Mouse (Mus musculus): ENCODE data around the gene Fam169b.
"Not testable (repeated sequence)": the region's sequence is repeated elsewhere in the genome, so short reads cannot be mapped to it uniquely, and the experiment has no call there.

The Fam169b gene

GRCm38 (mm10) chr7:68264028-68264453 is 9.6 kb upstream of the Fam169b start, which contains the start of gene Pgpep1l:
TSS of gene Pgpep1l (minus strand) at chr7:68264233.
- peak; percentile 51 for DNase-seq (ENCODE audit: low read depth, low spot score)

GRCm38 (mm10) chr7:68264531-68264930 is 9.1 kb upstream of the Fam169b start:
- no peak for DNase-seq (ENCODE audit: low read depth, low spot score)

GRCm38 (mm10) chr7:68265391-68265790 is 8.2 kb upstream of the Fam169b start:
- no peak for DNase-seq (ENCODE audit: low read depth, low spot score)

DNA sequence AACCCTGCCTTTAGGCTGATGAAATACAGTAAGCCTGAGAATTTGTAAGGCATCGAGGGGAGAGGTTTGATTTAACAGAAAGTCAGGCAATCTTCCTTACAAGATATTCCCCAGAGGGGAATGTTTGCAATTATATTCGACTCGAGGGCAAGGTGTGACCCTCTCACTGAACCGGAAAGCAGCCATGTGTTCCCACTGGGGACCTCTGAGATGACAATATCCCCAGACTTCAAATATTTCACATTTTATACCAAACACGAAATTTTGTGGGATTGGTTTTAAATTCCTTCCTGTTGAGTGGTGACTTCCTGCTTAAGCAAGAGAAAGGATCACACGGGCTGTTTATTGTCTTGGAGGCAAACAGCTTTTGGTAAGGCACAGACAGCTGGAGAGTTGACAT is 6.9 kb upstream of the Fam169b start:
- peak; percentile 49 for DNase-seq (ENCODE audit: low read depth, low spot score)

DNA sequence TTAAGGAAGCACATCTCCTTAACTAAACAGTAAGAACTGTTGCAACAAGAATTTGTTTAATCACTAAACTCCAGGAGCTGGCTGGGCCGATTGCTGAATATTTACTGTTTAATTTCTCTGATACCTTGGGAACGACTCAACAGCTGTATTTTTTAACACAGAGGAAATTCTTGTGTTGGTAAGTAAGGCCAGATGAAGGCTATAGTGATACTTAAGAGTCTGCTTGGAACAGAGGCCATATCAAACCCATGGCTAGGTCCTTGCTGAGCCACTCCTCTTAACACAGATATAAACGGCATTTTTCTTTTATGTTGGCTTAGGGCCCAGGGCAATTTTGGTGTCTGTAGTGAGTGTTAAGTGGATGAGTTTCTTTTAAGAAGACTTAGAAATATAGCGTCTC is 3.1 kb upstream of the Fam169b start:
- no peak for DNase-seq (ENCODE audit: low read depth, low spot score)

- DNase-seq (ENCODE audit: low read depth, low spot score): no peak
These were observed 1.8 kb upstream of the Fam169b start for GRCm38 (mm10) chr7:68271816-68272215.

DNA sequence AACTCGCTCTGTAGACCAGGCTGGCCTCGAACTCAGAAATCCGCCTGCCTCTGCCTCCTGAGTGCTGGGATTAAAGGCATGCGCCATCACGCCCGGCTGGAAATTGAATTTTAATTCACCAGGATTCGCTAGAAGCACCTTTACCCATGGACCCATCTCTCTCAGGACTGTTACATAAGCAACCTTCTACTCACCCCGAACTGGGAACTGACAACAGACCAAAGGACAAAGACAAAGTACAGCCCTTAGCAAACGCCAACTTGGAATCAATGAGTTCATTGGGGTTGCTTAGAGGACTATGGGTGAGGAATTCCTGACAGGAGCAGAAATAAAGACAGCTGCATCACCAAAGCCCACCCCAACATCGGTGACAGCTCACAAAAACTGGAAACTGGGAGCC is 1.0 kb upstream of the Fam169b start:
- DNase-seq (ENCODE audit: low read depth, low spot score): no peak

DNA sequence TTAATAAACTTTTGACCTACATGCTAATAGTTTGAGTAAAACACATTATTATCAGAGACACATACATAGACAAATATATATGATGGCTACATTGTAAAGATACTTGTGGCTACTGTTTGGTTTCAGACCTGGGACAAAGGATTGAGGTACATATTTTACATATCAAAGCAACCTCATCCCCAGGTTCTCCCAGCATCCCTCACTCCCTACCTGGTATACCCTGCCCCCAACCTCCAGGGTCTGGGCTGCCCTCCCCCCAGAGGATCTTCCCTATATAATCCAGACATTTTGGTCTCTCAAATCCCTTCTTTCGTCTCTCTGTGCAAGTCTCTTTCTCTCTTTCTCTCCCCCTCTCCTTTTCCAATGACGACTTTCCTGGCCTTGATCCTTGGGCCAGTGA is 579 bp downstream of the Fam169b start:
- no peak for DNase-seq (ENCODE audit: low read depth, low spot score)

DNA sequence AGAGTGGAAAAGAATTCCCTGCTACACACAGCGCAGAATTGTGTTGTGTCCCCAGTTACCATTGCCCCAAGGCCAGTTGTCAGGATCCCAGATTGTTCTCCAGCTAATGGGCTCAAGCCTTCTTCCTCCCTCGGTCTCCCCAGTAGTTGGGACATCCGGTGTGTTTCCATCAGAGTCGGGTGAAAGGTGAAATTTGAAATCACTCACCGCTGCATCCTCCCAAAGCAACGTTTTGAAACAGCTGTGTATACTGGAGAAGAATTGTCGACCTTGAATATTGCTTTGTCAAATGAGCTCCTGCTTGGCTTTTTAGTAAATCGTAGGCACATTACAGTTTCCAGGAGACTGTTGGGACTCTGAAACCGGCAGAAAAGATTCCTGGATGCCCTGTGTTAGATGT is 1.3 kb downstream of the Fam169b start:
- no peak for DNase-seq (ENCODE audit: low read depth, low spot score)

DNA sequence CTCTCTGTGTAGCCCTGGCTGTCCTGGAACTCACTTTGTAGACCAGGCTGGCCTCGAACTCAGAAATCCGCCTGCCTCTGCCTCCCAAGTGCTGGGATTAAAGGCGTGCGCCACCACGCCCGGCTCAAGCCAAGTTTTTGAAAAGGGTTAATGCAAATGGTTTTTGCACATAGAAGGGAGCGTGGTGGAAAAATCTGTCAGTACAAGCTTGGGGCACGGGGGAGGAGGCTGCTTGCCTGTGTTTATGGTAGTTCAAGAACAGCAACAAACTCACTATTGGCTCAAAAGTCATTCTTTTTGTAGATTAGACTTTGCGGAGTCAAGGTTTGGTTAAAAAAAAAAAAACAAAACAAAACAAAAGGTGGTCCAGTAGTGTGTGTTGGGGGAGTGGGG is 1.8 kb downstream of the Fam169b start:
- DNase-seq (ENCODE audit: low read depth, low spot score): not testable (repeated sequence)

DNA sequence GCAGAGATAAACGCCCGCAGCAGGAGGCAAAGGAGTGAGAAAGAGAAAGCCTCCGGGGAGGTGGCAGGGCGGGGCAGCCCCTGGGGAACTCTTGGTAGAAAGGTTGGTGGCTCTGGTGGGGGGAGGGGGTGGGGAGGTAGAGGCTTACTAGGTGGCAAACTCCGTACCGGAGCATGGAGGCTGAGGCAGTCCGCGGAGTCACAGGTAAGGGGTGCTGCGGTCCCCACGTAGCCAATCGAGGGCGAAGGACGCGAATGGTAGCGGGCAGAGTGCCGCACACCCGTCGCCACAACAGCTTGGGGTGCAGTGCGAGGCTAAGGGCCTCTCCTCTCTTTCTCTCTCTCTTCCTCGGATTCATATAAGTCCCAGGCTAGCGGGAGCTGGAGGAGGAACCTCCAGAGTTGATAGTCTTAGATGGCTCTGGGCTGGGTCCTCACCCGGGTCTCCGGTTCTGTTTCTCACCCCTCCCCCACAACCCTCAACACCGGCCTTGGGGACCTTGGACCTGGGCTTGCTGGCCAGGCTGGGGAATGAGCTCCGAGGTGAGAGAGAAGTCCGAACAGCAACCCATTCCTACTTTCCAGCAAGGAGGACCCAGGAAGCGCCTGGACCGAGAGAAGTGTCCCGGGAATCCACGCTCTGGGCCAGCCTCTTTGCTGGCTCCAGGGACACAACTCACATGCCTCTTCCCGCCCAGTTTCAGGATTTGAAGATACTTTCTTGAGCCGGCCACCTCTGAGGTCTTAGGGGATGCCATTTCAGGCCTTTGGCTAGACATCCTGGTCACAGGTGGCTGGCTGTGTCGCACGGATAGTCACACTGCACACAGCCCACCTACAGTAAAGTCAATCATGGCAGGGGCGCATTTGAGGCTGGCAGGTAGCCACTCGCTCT is 2.4 kb downstream of the Fam169b start:
- no peak for DNase-seq (ENCODE audit: low read depth, low spot score)

DNA sequence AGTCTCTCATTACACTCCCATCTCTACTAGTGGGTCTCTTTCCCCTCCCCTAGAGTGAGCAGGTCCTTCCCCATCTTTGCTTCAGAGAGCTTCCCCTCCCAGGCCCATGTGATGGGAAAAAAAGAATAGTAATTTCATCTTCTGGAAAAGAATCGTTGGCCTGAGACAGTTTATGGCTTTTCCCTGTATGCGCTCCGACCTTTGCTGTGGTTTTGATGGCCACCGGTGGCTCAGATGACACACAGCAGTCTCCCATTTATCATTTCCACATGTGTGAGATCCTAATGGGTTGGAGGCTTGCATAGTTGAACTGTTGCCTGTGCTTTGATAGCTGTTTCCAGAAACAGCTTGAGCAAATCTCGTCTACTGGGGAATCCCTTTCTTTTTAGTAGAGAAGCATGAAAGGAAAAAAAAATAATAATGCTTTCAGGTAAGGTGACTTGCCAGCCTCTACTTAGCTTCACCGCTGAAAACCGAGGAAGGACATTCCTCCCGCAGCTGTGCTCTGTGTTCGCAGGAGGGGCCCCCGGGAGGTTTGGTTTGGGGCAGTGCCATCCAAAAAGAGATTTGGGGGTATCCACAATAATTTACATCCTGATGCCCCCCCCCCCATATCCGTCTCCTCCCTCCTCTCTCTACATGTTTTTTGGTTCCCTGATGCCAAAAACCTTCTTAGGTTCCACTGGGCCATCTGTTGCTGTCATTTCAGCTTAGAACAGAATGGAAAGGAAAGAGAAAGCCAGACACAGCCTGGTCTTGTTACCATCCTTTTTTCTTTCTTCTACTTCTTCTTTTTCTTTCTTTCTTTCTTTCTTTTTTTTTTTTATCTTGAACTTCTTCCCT is 3.6 kb downstream of the Fam169b start:
- peak; percentile 61 for DNase-seq (ENCODE audit: low read depth, low spot score)

DNA sequence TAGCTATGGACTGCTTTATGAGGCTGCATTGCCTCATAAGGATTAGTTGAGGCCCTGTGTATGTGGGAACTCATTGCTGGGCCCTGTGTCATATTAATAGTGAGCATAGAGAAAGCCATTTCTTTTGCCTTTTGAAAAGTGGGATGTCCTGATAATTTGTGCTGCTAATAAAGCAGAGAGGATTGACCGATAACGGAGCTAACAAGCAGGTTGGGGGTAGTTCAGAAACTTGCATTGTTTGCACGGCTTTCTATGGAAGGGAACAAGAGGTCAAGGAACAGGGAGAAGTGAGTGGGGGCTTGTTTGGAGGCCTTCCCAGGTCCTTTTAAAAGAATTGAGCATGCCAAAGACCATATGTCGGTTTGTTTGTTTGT is 4.2 kb downstream of the Fam169b start:
- no peak for DNase-seq (ENCODE audit: low read depth, low spot score)

GRCm38 (mm10) chr7:68278385-68278784 is 4.7 kb downstream of the Fam169b start:
- DNase-seq (ENCODE audit: low read depth, low spot score): no peak

DNA sequence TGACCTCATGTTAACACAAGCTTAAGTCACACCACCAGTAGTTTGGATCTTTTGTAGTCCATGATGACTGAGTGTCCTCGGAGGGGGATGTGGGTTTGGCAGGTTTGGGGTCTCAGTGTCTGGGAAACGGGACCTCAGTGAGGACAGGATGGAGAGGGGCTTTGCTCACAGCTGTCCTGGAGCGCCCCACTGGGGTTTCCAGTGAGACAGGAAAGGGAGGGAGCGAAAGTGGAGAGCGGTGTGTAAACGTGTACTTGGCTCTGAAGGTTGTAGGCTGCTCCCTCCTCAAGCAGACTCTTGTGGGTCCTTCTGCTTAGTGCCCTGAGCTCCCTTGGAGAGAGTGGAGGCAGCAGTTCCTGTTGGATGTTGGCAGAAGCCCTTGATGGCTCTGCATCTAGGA is 5.3 kb downstream of the Fam169b start:
- DNase-seq (ENCODE audit: low read depth, low spot score): no peak

- no peak for DNase-seq (ENCODE audit: low read depth, low spot score)
These were observed 5.8 kb downstream of the Fam169b start for GRCm38 (mm10) chr7:68279481-68279880.

- no peak for DNase-seq (ENCODE audit: low read depth, low spot score)
These were observed 6.8 kb downstream of the Fam169b start for GRCm38 (mm10) chr7:68280352-68280869.

- no peak for DNase-seq (ENCODE audit: low read depth, low spot score)
These were observed 7.7 kb downstream of the Fam169b start for GRCm38 (mm10) chr7:68281341-68281740.

DNA sequence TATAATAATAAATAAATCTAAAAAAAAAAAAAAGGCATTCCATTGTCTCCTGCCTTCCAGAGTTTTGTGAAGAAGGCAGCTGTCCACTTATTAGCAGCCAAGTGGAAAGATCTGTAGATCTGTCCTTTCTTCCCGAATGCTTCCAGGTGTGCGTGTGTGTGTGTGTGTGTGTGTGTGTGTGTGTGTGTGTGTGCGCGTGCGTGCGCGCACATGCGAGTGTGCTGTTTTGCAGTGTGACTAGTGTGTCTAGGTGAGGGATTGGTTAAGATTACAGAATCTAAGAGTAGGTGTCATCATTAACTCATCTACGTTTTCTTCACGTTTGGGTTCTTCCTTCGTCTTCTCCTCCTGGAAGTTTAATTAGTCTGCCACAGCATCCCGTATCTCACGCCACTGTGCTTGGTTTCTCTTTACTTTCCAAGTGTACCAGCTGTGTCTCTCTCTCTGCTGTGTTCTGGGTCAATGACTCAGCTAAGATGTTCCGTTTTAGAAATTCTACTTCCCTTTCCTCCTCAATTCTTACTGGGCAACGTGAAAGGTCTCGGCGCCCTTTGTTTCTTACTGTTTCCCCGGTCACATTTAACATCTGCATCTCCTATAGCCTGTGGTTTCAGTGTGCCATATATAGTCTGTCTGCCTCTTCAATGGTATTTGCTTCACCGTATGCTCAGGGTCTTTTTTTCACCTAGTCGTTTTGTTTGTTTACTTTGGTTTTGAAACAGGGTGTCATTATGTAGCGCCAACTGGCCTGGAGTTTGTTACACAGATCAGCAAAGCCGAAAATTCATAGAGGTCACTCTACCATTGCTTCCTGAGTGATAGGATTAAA is 8.9 kb downstream of the Fam169b start:
- DNase-seq (ENCODE audit: low read depth, low spot score): no peak

GRCm38 (mm10) chr7:68283133-68283520 is 9.5 kb downstream of the Fam169b start:
- not testable (repeated sequence) for DNase-seq (ENCODE audit: low read depth, low spot score)

GRCm38 (mm10) chr7:68283776-68284175 is 10.1 kb downstream of the Fam169b start:
- DNase-seq (ENCODE audit: low read depth, low spot score): peak; percentile 30

Measured in skeletal muscle tissue, adult 2 months (tissue).